Mouse (Mus musculus) embryonic stem cell, embryonic (primary cell): ENCODE measurements around the gene Ksr1.

ENCODE experiments used
- CTCF ChIA-PET, 4 experiments: fragments of 300-600 bp in 2 of 4; fragments of 350-600 bp in 2 of 4; sonication (Branson Sonifier 250); formaldehyde crosslinking; loops; one replicate each; lab custom pipeline; 2022; ENCODE audit warnings: inconsistent platforms in 2 of 4; lab: Charles Lee
- POLR2A ChIA-PET, 4 experiments: fragments of 300-600 bp in 2 of 4; fragments of 350-600 bp in 2 of 4; sonication (Branson Sonifier 250); formaldehyde crosslinking; loops; one replicate each; lab custom pipeline; 2022; ENCODE audit warnings: antibody characterized with exemption in 4 of 4, inconsistent platforms in 1 of 4; lab: Charles Lee

Ksr1 gene

GRCm38 (mm10) chr11:79116665-79117064 is 29.5 kb downstream of the Ksr1 start:
- ChIA-PET CTCF (interaction anchor here in 1 of 4 experiments (0.6 kb wide), 1 partner anchor 101 kb away, joined by 3 read pairs; no protein-coding TSS in a partner anchor), POLR2A (no interaction called here)

GRCm38 (mm10) chr11:79115659-79116058 is 30.5 kb downstream of the Ksr1 start:
- POLR2A ChIA-PET = interaction anchor here in 1 of 4 experiments (0.8 to 0.9 kb wide), 3 partner anchors 12 to 571 kb away, joined by 3 read pairs; no protein-coding TSS in a partner anchor
- CTCF ChIA-PET = interaction anchor here in 1 of 4 experiments (0.8 kb wide), 1 partner anchor 109 kb away, joined by 3 read pairs; no protein-coding TSS in a partner anchor

GRCm38 (mm10) chr11:79114061-79114460 is 32.1 kb downstream of the Ksr1 start:
- CTCF ChIA-PET = no interaction called here

GRCm38 (mm10) chr11:79113397-79113796 is 32.8 kb downstream of the Ksr1 start:
- ChIA-PET CTCF (interaction anchor here in 3 of 4 experiments (0.5 to 1.1 kb wide), 8 partner anchors 17 to 231 kb away, joined by 3 to 10 read pairs (median 4); no protein-coding TSS in a partner anchor), POLR2A (interaction anchor here in 3 of 4 experiments (0.6 to 2.0 kb wide), 17 partner anchors 10 to 774 kb away, joined by 3 to 8 read pairs (median 3); no protein-coding TSS in a partner anchor)

More at GRCm38 (mm10) chr11:79114061-79114460, 32.1 kb downstream of the Ksr1 start:
- POLR2A ChIA-PET = interaction anchor here in 3 of 4 experiments (0.6 to 2.0 kb wide), 8 partner anchors 8 to 78 kb away, joined by 3 to 8 read pairs (median 4); no protein-coding TSS in a partner anchor

GRCm38 (mm10) chr11:79112559-79113302 is 33.5 kb downstream of the Ksr1 start:
- CTCF ChIA-PET = interaction anchor here (0.5 to 1.4 kb wide), 10 partner anchors 17 to 1611 kb away, joined by 3 to 10 read pairs (median 4); no protein-coding TSS in a partner anchor
- POLR2A ChIA-PET = interaction anchor here in 3 of 4 experiments (0.6 to 2.0 kb wide), 16 partner anchors 10 to 774 kb away, joined by 3 to 8 read pairs (median 3); no protein-coding TSS in a partner anchor

- POLR2A ChIA-PET = interaction anchor here in 3 of 4 experiments (0.6 to 2.0 kb wide), 10 partner anchors 9 to 118 kb away, joined by 3 to 8 read pairs (median 3); no protein-coding TSS in a partner anchor
- CTCF ChIA-PET = interaction anchor here in 3 of 4 experiments (0.7 to 1.4 kb wide), 3 partner anchors 9 to 82 kb away, joined by 3 to 4 read pairs (median 4); no protein-coding TSS in a partner anchor
These were observed 34.2 kb downstream of the Ksr1 start for GRCm38 (mm10) chr11:79111864-79112558.

GRCm38 (mm10) chr11:79110446-79110845 is 35.8 kb downstream of the Ksr1 start:
- CTCF ChIA-PET = no interaction called here
- POLR2A ChIA-PET = interaction anchor here in 1 of 4 experiments (1.6 kb wide), 1 partner anchor 8 kb away, joined by 3 read pairs; no protein-coding TSS in a partner anchor

- ChIA-PET CTCF (no interaction called here), POLR2A (no interaction called here)
These were observed 38.3 kb downstream of the Ksr1 start for GRCm38 (mm10) chr11:79107934-79108333.

- CTCF ChIA-PET = no interaction called here
- POLR2A ChIA-PET = interaction anchor here in 2 of 4 experiments (1.2 to 3.8 kb wide), 4 partner anchors 10 to 43 kb away, joined by 3 to 16 read pairs (median 6); no protein-coding TSS in a partner anchor
These were observed 41.2 kb downstream of the Ksr1 start for GRCm38 (mm10) chr11:79104998-79105397.

GRCm38 (mm10) chr11:79104538-79104937 is 41.7 kb downstream of the Ksr1 start:
- ChIA-PET CTCF (interaction anchor here in 2 of 4 experiments (0.6 to 1.0 kb wide), 4 partner anchors 10 to 282 kb away, joined by 3 read pairs; no protein-coding TSS in a partner anchor), POLR2A (interaction anchor here in 2 of 4 experiments (0.5 to 3.8 kb wide), 6 partner anchors 10 to 1019 kb away, joined by 3 to 16 read pairs (median 4); no protein-coding TSS in a partner anchor)

- ChIA-PET POLR2A (interaction anchor here in 2 of 4 experiments (0.5 to 3.8 kb wide), 8 partner anchors 9 to 1019 kb away, joined by 3 to 16 read pairs (median 6); no protein-coding TSS in a partner anchor), CTCF (interaction anchor here (0.5 to 1.0 kb wide), 7 partner anchors 9 to 281 kb away, joined by 3 to 5 read pairs (median 3); no protein-coding TSS in a partner anchor)
These were observed 42.1 kb downstream of the Ksr1 start for GRCm38 (mm10) chr11:79104096-79104495.

- ChIA-PET POLR2A (interaction anchor here in 3 of 4 experiments (0.5 to 3.8 kb wide), 11 partner anchors 8 to 47 kb away, joined by 3 to 16 read pairs (median 4); partner anchors contain the start of gene Ksr1 (in 1 of the 3)), CTCF (interaction anchor here in 3 of 4 experiments (0.5 to 1.2 kb wide), 7 partner anchors 8 to 324 kb away, joined by 3 to 8 read pairs (median 3); no protein-coding TSS in a partner anchor)
These were observed 42.7 kb downstream of the Ksr1 start for GRCm38 (mm10) chr11:79103461-79103869.

GRCm38 (mm10) chr11:79102280-79102679 is 43.9 kb downstream of the Ksr1 start:
- ChIA-PET POLR2A (interaction anchor here (0.6 to 1.9 kb wide), 13 partner anchors 9 to 88 kb away, joined by 3 to 8 read pairs (median 4); no protein-coding TSS in a partner anchor), CTCF (interaction anchor here in 1 of 4 experiments (0.7 to 1.2 kb wide), 4 partner anchors 9 to 705 kb away, joined by 3 read pairs; no protein-coding TSS in a partner anchor)

GRCm38 (mm10) chr11:79101568-79101967 is 44.6 kb downstream of the Ksr1 start:
- ChIA-PET CTCF (no interaction called here), POLR2A (interaction anchor here in 2 of 4 experiments (1.1 to 1.9 kb wide), 2 partner anchors 9 to 10 kb away, joined by 3 to 6 read pairs; no protein-coding TSS in a partner anchor)

GRCm38 (mm10) chr11:79099032-79099431 is 47.2 kb downstream of the Ksr1 start:
- POLR2A ChIA-PET = no interaction called here
- CTCF ChIA-PET = interaction anchor here in 1 of 4 experiments (0.8 kb wide), 1 partner anchor 9 kb away, joined by 4 read pairs; no protein-coding TSS in a partner anchor

GRCm38 (mm10) chr11:79097736-79098135 is 48.5 kb downstream of the Ksr1 start:
- ChIA-PET CTCF (interaction anchor here in 1 of 4 experiments (0.5 to 0.7 kb wide), 2 partner anchors 27 to 111 kb away, joined by 3 to 4 read pairs; no protein-coding TSS in a partner anchor), POLR2A (interaction anchor here in 3 of 4 experiments (0.5 to 1.5 kb wide), 9 partner anchors 9 to 104 kb away, joined by 3 to 7 read pairs (median 4); no protein-coding TSS in a partner anchor)

- POLR2A ChIA-PET = interaction anchor here in 3 of 4 experiments (0.8 to 1.9 kb wide), 13 partner anchors 8 to 106 kb away, joined by 3 to 12 read pairs (median 5); no protein-coding TSS in a partner anchor
- CTCF ChIA-PET = interaction anchor here in 1 of 4 experiments (0.6 kb wide), 1 partner anchor 612 kb away, joined by 3 read pairs; no protein-coding TSS in a partner anchor
These were observed 49.5 kb downstream of the Ksr1 start for GRCm38 (mm10) chr11:79096673-79097072.
